Mouse (Mus musculus) heart, postnatal 10 days (tissue): ENCODE measurements at regions not wholly inside any gene's neighbourhood (a gene's known extent, or its start where the extent isn't known, plus 50 kb on each side); places are given as distances from the start of the nearest gene placed in this dataset.

Experiments used
- DNase-seq, 2 experiments: peaks; one replicate each; pipeline ENCODE4 v3.0.0; 2021
- intact Hi-C: fragments of 180-260 bp; cut with DNase I; formaldehyde crosslinking; loops from one replicate; pipeline ENCODE4 v1.15.1; 2025

DNA sequence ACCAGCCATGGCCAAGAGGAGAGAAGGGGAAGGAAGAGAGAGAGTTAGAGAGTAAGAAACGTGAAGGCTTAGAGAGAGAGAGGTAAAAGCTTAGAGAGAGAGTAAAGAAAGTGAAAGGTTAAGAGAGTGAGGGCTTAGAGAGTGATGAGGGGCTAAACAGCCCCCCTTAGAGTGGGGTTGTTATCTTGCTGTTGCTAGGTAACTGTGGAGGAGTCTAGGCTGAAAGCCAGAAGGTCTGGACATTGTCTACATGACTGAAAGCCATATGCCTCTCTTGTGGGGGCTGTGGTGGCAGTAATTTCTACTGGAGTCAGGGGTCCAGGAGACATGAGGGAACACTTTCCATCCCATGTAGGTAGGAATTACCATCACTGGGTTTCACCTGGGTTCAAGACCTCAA is 542.6 kb upstream of the Gprin3 start:
- DNase-seq = peak; percentile 11 to 16
- intact Hi-C loops = no loop called here

DNA sequence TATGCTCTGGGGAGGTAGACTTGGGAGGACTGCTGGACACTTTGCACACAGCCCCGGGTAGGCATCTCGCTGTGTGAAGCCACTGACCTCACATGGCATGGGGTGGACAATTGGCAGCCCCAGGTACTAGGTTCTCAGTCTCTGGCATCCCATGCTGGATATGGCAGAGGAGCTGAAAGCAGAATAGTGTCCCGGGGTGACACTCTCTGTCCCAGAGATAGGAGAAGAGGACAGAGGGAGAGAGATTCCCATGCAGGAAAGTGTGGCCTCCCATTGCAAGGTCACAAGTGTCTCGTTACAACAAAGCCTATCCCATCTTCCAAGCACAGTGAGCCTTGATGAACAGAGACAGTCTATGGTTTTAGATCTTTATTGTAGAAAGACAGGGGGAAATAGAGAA is 542.1 kb upstream of the Gprin3 start:
- intact Hi-C loops = no loop called here
- DNase-seq = no peak

GRCm38 (mm10) chr6:59935046-59935445 is 509.0 kb upstream of the Gprin3 start:
- no peak for DNase-seq
- intact Hi-C loops = no loop called here

DNA sequence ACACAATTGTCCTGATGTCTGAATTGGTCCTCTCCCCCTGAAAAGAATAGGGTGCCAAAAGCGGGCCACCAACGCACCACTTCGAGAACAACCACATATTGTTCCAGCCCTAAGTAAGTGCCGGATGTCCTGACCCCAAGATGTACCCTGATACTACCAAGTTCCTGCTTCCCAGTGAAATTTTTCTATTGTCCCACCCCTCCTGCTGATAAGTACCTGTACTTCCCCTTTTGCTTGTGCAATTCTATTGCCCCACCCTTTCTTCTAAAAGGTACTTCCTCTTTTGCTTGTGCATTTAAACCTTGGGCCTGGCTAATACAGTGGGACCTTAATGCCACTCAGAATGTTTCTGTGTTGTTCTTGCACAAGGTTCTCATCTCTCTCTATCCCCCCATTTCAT is 473.7 kb upstream of the Gprin3 start:
- DNase-seq = no peak
- intact Hi-C loops = no loop called here
